12 mouse cellular contexts compared by ENCODE assay signal in genomic region chr11:95503581-95504180, GRCm38 (mm10). TPM values are rescaled to one million over a fixed set of nuclear protein-coding genes. Genes with fewer than 3 reads are reported as not detected.
A peak's percentile ranks its signal among the peaks of the same experiment; 100 is the strongest.
DNase-seq lines count a peak whose midpoint lies in the region; ATAC-seq and TF ChIP-seq lines count a peak whose summit lies in the region.
"Had no signal": no experiment of that assay in that cellular context is flagged by ENCODE, and none has a peak within 500 bp of the region (broad histone marks: within the 10 kb centered on the region; RNA-seq: fewer than 3 reads in every experiment).

No protein-coding gene starts in this region.

- 44% methylated on average over 10 of the region's 10 CpGs for WGBS in lung, embryonic 14.5 days
- 35% methylated on average over 10 of the region's 10 CpGs for WGBS in lung, adult 2 months
- 38% methylated on average over 10 of the region's 10 CpGs for WGBS in heart, embryonic 15.5 days

- no peaks in the 10 kb centered on the region for H3K9me3 ChIP-seq in lung, embryonic 14.5 days (ENCODE audit: low read depth, low read length)
- H3K9me3 ChIP-seq in heart, embryonic 15.5 days (replicated peaks): no peaks in the 10 kb centered on the region
- H3K9me3 ChIP-seq: G1E; hindbrain, embryonic 15.5 days had no signal

- TF ChIP-seq CTCF in lung, embryonic 14.5 days (IDR thresholded peaks at IDR 0.05; ENCODE audit: low read depth): no peak
- no peak for TF ChIP-seq CTCF in lung, adult 2 months (IDR thresholded peaks at IDR 0.05; ENCODE audit: insufficient read depth, low read length)

- DNase-seq in lung, embryonic 14.5 days: peak; percentile 30
- DNase-seq in lung, adult 2 months: no peak
- DNase-seq in brain, adult 2 months (ENCODE audit: low read depth, low spot score): peak; percentile 33
- no peak for DNase-seq in liver
- no peak for DNase-seq in layer of hippocampus, adult 8-10 months (ENCODE audit: low spot score in 2 of 2)

- H3K27me3 ChIP-seq in lung, embryonic 14.5 days (ENCODE audit: insufficient read depth, low read length): no peaks in the 10 kb centered on the region
- peaks cover 11% of the 10 kb centered on the region; the same call in 1 of the 2 replicates for H3K27me3 ChIP-seq in heart, embryonic 15.5 days
- H3K27me3 ChIP-seq: hindbrain, embryonic 15.5 days had no signal

- peak; percentile 39; the same call in 1 of the 2 replicates for ATAC-seq in lung, embryonic 14.5 days (ENCODE audit: insufficient read depth)
- ATAC-seq in heart, embryonic 15.5 days (replicated peaks; ENCODE audit: insufficient number of reproducible peaks, insufficient read depth, low FRiP score, low read depth): peak; percentile 45; the same call in 1 of the 2 replicates
- peak; percentile 57; the same call in 1 of the 2 replicates for ATAC-seq in megakaryocyte progenitor cell, adult 5-6 weeks (replicated peaks; ENCODE audit: poor library complexity)
- ATAC-seq in frontal cortex, adult (ENCODE audit: low TSS enrichment): no peak
- ATAC-seq: forebrain, embryonic 16.5 days had no signal

- no peaks in the 10 kb centered on the region for H3K36me3 ChIP-seq in lung, embryonic 14.5 days (ENCODE audit: insufficient read depth)
- no peaks in the 10 kb centered on the region for H3K36me3 ChIP-seq in heart, embryonic 15.5 days
- H3K36me3 ChIP-seq: G1E; hindbrain, embryonic 15.5 days had no signal

- H3K4me3 ChIP-seq in lung, embryonic 14.5 days (ENCODE audit: low read depth, low read length): no peak overlapping the region
- no peak overlapping the region for H3K4me3 ChIP-seq in lung, adult 2 months (replicated peaks; ENCODE audit: extremely low read depth, low read depth, low read length)
- H3K4me3 ChIP-seq in heart, embryonic 15.5 days: no peak overlapping the region
- H3K4me3 ChIP-seq: hindbrain, embryonic 15.5 days had no signal

- no peak overlapping the region for H3K27ac ChIP-seq in lung, embryonic 14.5 days (ENCODE audit: low read depth)
- peak overlapping the region; percentile 33; the same call in 1 of the 2 replicates for H3K27ac ChIP-seq in heart, embryonic 15.5 days
- H3K27ac ChIP-seq: hindbrain, embryonic 15.5 days had no signal

- H3K4me1 ChIP-seq in lung, embryonic 14.5 days (ENCODE audit: insufficient read depth): peaks cover 4% of the 10 kb centered on the region; the same call in 1 of the 2 replicates
- no peaks in the 10 kb centered on the region for H3K4me1 ChIP-seq in lung, adult 2 months (ENCODE audit: control insufficient read depth, insufficient read depth, low read length)
- H3K4me1 ChIP-seq in heart, embryonic 15.5 days (replicated peaks): peaks cover 14% of the 10 kb centered on the region

- H3K4me2 ChIP-seq in lung, embryonic 14.5 days: no peak overlapping the region
- peak overlapping the region; percentile 36 for H3K4me2 ChIP-seq in heart, embryonic 15.5 days
- H3K4me2 ChIP-seq: hindbrain, embryonic 15.5 days; liver, embryonic 11.5 days had no signal

- no peak overlapping the region for H3K9ac ChIP-seq in lung, embryonic 14.5 days
- H3K9ac ChIP-seq in heart, embryonic 15.5 days: no peak overlapping the region
- H3K9ac ChIP-seq: hindbrain, embryonic 15.5 days had no signal

- TF ChIP-seq POLR2A in lung, adult 2 months (IDR thresholded peaks at IDR 0.05; ENCODE audit: borderline replicate concordance, extremely low read depth, low read depth, low read length): no peak

RNA-seq across cellular contexts. Expression of gene Nxph3, which starts 10.7 kb away (rescaled TPM):
- 0.18 and 0.28 TPM in 2 replicates for polyA plus RNA-seq in lung, embryonic 14.5 days (2014; fragmentation: Nextera tagmentation; extraction: Ambion mirVana)
- 6.6 and 9.2 TPM in 2 replicates for polyA plus RNA-seq in lung, adult 2 months (2012; rRNA removed)
- 0.08 and 0.16 TPM in 2 replicates for polyA plus RNA-seq in heart, embryonic 15.5 days (2015; fragmentation: Nextera tagmentation; extraction: Ambion mirVana)
- not detected in 2 replicates for total RNA-seq in megakaryocyte progenitor cell, adult 5-6 weeks (2015)
- total RNA-seq in megakaryocyte progenitor cell, adult 5-6 weeks (2017): not detected in 2 replicates
- total RNA-seq in layer of hippocampus, adult 8-10 months (2022): 10 to 100 TPM; 22.2 to 26.3 (median 25.1) TPM
- polyA plus RNA-seq: G1E had no signal

Comparison
In these comparisons a context has a peak if more than half of its experiments do, and no peak if none do; other contexts are left out.
1. DNase-seq: peak in lung, embryonic 14.5 days (single experiment) and brain, adult 2 months (single experiment); none in lung, adult 2 months (single experiment), liver (single experiment) and layer of hippocampus, adult 8-10 months (0 of 2).